Mouse (Mus musculus): ENCODE results near the gene Tbx10.

- TF ChIP-seq POLR2A (IDR thresholded peaks at IDR 0.05; ENCODE audit: insufficient read depth, low read length) (no peak), CTCF (IDR thresholded peaks at IDR 0.05; ENCODE audit: low read depth, low read length) (peak; percentile 51), EP300 (IDR thresholded peaks at IDR 0.05; ENCODE audit: insufficient read depth, low read depth, low read length) (no peak)
Observed at GRCm38 (mm10) chr19:3980309-3980708, 12.2 kb upstream of the Tbx10 start.
